ENCODE assay signal across 12 mouse cellular contexts in genomic region chr8:70495001-70495770, GRCm38 (mm10). TPM values are rescaled to one million over a fixed set of nuclear protein-coding genes. Genes with fewer than 3 reads are reported as not detected.
A peak's percentile ranks its signal among the peaks of the same experiment; 100 is the strongest.
DNase-seq lines count a peak whose midpoint lies in the region; ATAC-seq and TF ChIP-seq lines count a peak whose summit lies in the region.
"Had no signal": no experiment of that assay in that cellular context is flagged by ENCODE, and none has a peak within 500 bp of the region (broad histone marks: within the 10 kb centered on the region; RNA-seq: fewer than 3 reads in every experiment).

No protein-coding gene starts in this region.

- ATAC-seq in lung, postnatal 0 days, result no peak
- ATAC-seq in hindbrain, embryonic 15.5 days (ENCODE audit: low FRiP score, low read depth), result no peak; the same call in 1 of the 2 replicates
- ATAC-seq in neural tube, embryonic 11.5 days (ENCODE audit: insufficient read depth, low FRiP score, low TSS enrichment), result no peak
- ATAC-seq: Patski had no signal

- TF ChIP-seq EP300 in lung, postnatal 0 days (IDR thresholded peaks at IDR 0.05), result no peak

- no peak for TF ChIP-seq CTCF in lung, postnatal 0 days (IDR thresholded peaks at IDR 0.05)

- no peak overlapping the region for H3K9ac ChIP-seq in lung, postnatal 0 days (replicated peaks; ENCODE audit: low read depth)
- no peak overlapping the region for H3K9ac ChIP-seq in hindbrain, embryonic 15.5 days
- no peak overlapping the region; the same call in 1 of the 2 replicates for H3K9ac ChIP-seq in neural tube, embryonic 11.5 days (ENCODE audit: low read length)
- H3K9ac ChIP-seq: liver, embryonic 15.5 days; stomach, embryonic 15.5 days had no signal

- H3K4me1 ChIP-seq in lung, postnatal 0 days (ENCODE audit: insufficient read depth, low read depth, low read length), result peaks cover 12% of the 10 kb centered on the region
- peaks cover 42% of the 10 kb centered on the region for H3K4me1 ChIP-seq in hindbrain, embryonic 15.5 days (replicated peaks)
- peaks cover 16% of the 10 kb centered on the region for H3K4me1 ChIP-seq in neural tube, embryonic 11.5 days (ENCODE audit: control insufficient read depth, insufficient read depth, low read length)

- WGBS in lung, postnatal 0 days, result 8% methylated on average over 13 of the region's 21 CpGs
- WGBS in hindbrain, embryonic 15.5 days, result 3% methylated on average over 19 of the region's 21 CpGs
- WGBS in neural tube, embryonic 11.5 days, result 2% methylated on average over 20 of the region's 21 CpGs

- no peak overlapping the region for H3K4me3 ChIP-seq in lung, postnatal 0 days (ENCODE audit: low read depth, low read length)
- no peak overlapping the region for H3K4me3 ChIP-seq in hindbrain, embryonic 15.5 days
- peak overlapping the region; percentile 12; the same call in 1 of the 2 replicates for H3K4me3 ChIP-seq in neural tube, embryonic 11.5 days (ENCODE audit: low read depth, low read length)
- H3K4me3 ChIP-seq: liver, embryonic 15.5 days had no signal

- H3K9me3 ChIP-seq in lung, postnatal 0 days (ENCODE audit: low read length), result no peaks in the 10 kb centered on the region
- no peaks in the 10 kb centered on the region for H3K9me3 ChIP-seq in hindbrain, embryonic 15.5 days
- H3K9me3 ChIP-seq in neural tube, embryonic 11.5 days (ENCODE audit: control insufficient read depth, low read length), result no peaks in the 10 kb centered on the region
- H3K9me3 ChIP-seq: liver, embryonic 15.5 days; stomach, embryonic 15.5 days had no signal

- intact Hi-C loops in left cerebral cortex, postnatal 36 days (cut with DNase I), result no loop called here

- DNase-seq in embryo, embryonic 11 days, result peak; percentile 13
- no peak for DNase-seq in embryo, embryonic 10 days (ENCODE audit: low spot score)
- no peak for DNase-seq in lung, postnatal 0 days (ENCODE audit: low spot score)
- no peak for DNase-seq in lung, postnatal 14 days
- no peak for DNase-seq in neural tube, embryonic 11.5 days (ENCODE audit: low spot score)
- DNase-seq in urinary bladder, postnatal 4 days (ENCODE audit: low spot score in 2 of 2), result no peak
- DNase-seq in left cerebral cortex, postnatal 36 days (ENCODE audit: low spot score in 2 of 2), result no peak

- H3K4me2 ChIP-seq in lung, postnatal 0 days (replicated peaks; ENCODE audit: low read depth, low read length), result peak overlapping the region; percentile 82; the same call in 1 of the 2 replicates
- peak overlapping the region; percentile 14; the same call in 1 of the 2 replicates for H3K4me2 ChIP-seq in hindbrain, embryonic 15.5 days
- no peak overlapping the region for H3K4me2 ChIP-seq in neural tube, embryonic 11.5 days (ENCODE audit: low read depth)
- H3K4me2 ChIP-seq: liver, embryonic 15.5 days had no signal

- no peaks in the 10 kb centered on the region for H3K36me3 ChIP-seq in lung, postnatal 0 days (ENCODE audit: insufficient read depth, low read length)
- H3K36me3 ChIP-seq in hindbrain, embryonic 15.5 days, result no peaks in the 10 kb centered on the region
- no peaks in the 10 kb centered on the region for H3K36me3 ChIP-seq in neural tube, embryonic 11.5 days (ENCODE audit: control insufficient read depth, insufficient read depth, low read length)
- H3K36me3 ChIP-seq: liver, embryonic 15.5 days; stomach, embryonic 15.5 days had no signal

- no peak overlapping the region for H3K27ac ChIP-seq in lung, postnatal 0 days (ENCODE audit: low read length)
- no peak overlapping the region for H3K27ac ChIP-seq in hindbrain, embryonic 15.5 days (replicated peaks)
- no peak overlapping the region for H3K27ac ChIP-seq in neural tube, embryonic 11.5 days (ENCODE audit: low read depth, low read length)
- H3K27ac ChIP-seq: liver, embryonic 15.5 days; stomach, embryonic 15.5 days had no signal

- H3K27me3 ChIP-seq in lung, postnatal 0 days (replicated peaks; ENCODE audit: insufficient read depth, low read length), result peaks cover 35% of the 10 kb centered on the region
- H3K27me3 ChIP-seq in hindbrain, embryonic 15.5 days, result peaks cover 99% of the 10 kb centered on the region
- peaks cover 97% of the 10 kb centered on the region for H3K27me3 ChIP-seq in neural tube, embryonic 11.5 days (ENCODE audit: control insufficient read depth, insufficient read depth, low read length)
- H3K27me3 ChIP-seq: Patski had no signal

RNA-seq across cellular contexts. Expression of gene Crlf1, which starts 2.2 kb away (rescaled TPM):
- polyA plus RNA-seq in lung, postnatal 0 days (2015; fragmentation: Nextera tagmentation; extraction: Ambion mirVana), result 98.7 and 112 TPM in 2 replicates
- 7.0 and 8.6 TPM in 2 replicates for polyA plus RNA-seq in hindbrain, embryonic 15.5 days (2015; fragmentation: Nextera tagmentation; extraction: Ambion mirVana)
- 3.4 and 3.7 TPM in 2 replicates for polyA plus RNA-seq in neural tube, embryonic 11.5 days (2014; fragmentation: Nextera tagmentation; extraction: Ambion mirVana)
- 1 to 10 TPM; 4.1 to 4.6 TPM for total RNA-seq in left cerebral cortex, postnatal 36 days (2021)
- total RNA-seq: neutrophil, adult 5-6 weeks had no signal

RNA-seq across cellular contexts. Expression of gene Tmem59l, which starts 8.0 kb away (rescaled TPM):
- polyA plus RNA-seq in lung, postnatal 0 days (2015; fragmentation: Nextera tagmentation; extraction: Ambion mirVana), result 4.1 and 5.2 TPM in 2 replicates
- polyA plus RNA-seq in hindbrain, embryonic 15.5 days (2015; fragmentation: Nextera tagmentation; extraction: Ambion mirVana), result 133 and 145 TPM in 2 replicates
- 19.3 and 20.7 TPM in 2 replicates for polyA plus RNA-seq in neural tube, embryonic 11.5 days (2014; fragmentation: Nextera tagmentation; extraction: Ambion mirVana)
- 100 to 1,000 TPM; 279 to 317 TPM for total RNA-seq in left cerebral cortex, postnatal 36 days (2021)
- total RNA-seq: neutrophil, adult 5-6 weeks had no signal
- polyA plus RNA-seq: liver, embryonic 15.5 days had no signal

RNA-seq across cellular contexts. Expression of gene Rex1bd, which starts 11.4 kb away (rescaled TPM):
- polyA plus RNA-seq in lung, postnatal 0 days (2015; fragmentation: Nextera tagmentation; extraction: Ambion mirVana), result 103 and 117 TPM in 2 replicates
- polyA plus RNA-seq in hindbrain, embryonic 15.5 days (2015; fragmentation: Nextera tagmentation; extraction: Ambion mirVana), result 161 and 177 TPM in 2 replicates
- polyA plus RNA-seq in neural tube, embryonic 11.5 days (2014; fragmentation: Nextera tagmentation; extraction: Ambion mirVana), result 118 and 132 TPM in 2 replicates
- total RNA-seq in left cerebral cortex, postnatal 36 days (2021), result 100 to 1,000 TPM; 106 to 108 TPM

RNA-seq across cellular contexts. Expression of gene Uba52, which starts 15.4 kb away (rescaled TPM):
- 723 and 836 TPM in 2 replicates for polyA plus RNA-seq in lung, postnatal 0 days (2015; fragmentation: Nextera tagmentation; extraction: Ambion mirVana)
- 652 and 684 TPM in 2 replicates for polyA plus RNA-seq in hindbrain, embryonic 15.5 days (2015; fragmentation: Nextera tagmentation; extraction: Ambion mirVana)
- polyA plus RNA-seq in neural tube, embryonic 11.5 days (2014; fragmentation: Nextera tagmentation; extraction: Ambion mirVana), result 809 and 814 TPM in 2 replicates
- total RNA-seq in left cerebral cortex, postnatal 36 days (2021), result 100 to 1,000 TPM; 828 to 997 TPM

RNA-seq across cellular contexts. Expression of gene Klhl26, which starts 18.4 kb away (rescaled TPM):
- 19.0 and 21.6 TPM in 2 replicates for polyA plus RNA-seq in lung, postnatal 0 days (2015; fragmentation: Nextera tagmentation; extraction: Ambion mirVana)
- polyA plus RNA-seq in hindbrain, embryonic 15.5 days (2015; fragmentation: Nextera tagmentation; extraction: Ambion mirVana), result 29.5 and 33.6 TPM in 2 replicates
- polyA plus RNA-seq in neural tube, embryonic 11.5 days (2014; fragmentation: Nextera tagmentation; extraction: Ambion mirVana), result 14.6 and 17.0 TPM in 2 replicates
- 10 to 100 TPM; 43.6 to 44.6 TPM for total RNA-seq in left cerebral cortex, postnatal 36 days (2021)

Comparison
In these comparisons a context has a peak if more than half of its experiments do, and no peak if none do; other contexts are left out.
1. RNA of gene Crlf1, which starts 2.2 kb away (polyA plus RNA-seq): 98.7 to 112 TPM in lung, postnatal 0 days; 7.0 to 8.6 TPM in hindbrain, embryonic 15.5 days and 3.4 to 3.7 TPM in neural tube, embryonic 11.5 days; every median in the first group is over 10 times any median in the second.